Mouse (Mus musculus) myocyte (in vitro differentiated cells): ENCODE measurements around the gene Rfk. TPM values are rescaled to one million over a fixed set of nuclear protein-coding genes. Genes with fewer than 3 reads are reported as not detected.

Experiments
- H3K27me3 ChIP-seq: one replicate; pipeline ENCODE4 v1.6.1; 2011; ENCODE audit not compliant: control insufficient read depth, insufficient read depth, insufficient read length
- H3K36me3 ChIP-seq: one replicate; pipeline ENCODE4 v1.6.1; 2011; ENCODE audit not compliant: control insufficient read depth, insufficient read depth
- H3K4me2 ChIP-seq: one replicate; pipeline ENCODE4 v1.6.1; 2011; ENCODE audit warnings: low read depth, control low read depth
- H3K4me3 ChIP-seq: one replicate; pipeline ENCODE4 v1.5.1; 2011; ENCODE audit warnings: mild to moderate bottlenecking, control low read depth, moderate library complexity
- H3K79me2 ChIP-seq: one replicate; pipeline ENCODE4 v1.6.1; 2011; ENCODE audit not compliant: control insufficient read depth, insufficient read depth
- H3ac ChIP-seq: one replicate; pipeline ENCODE4 v1.6.1; 2011; ENCODE audit not compliant: control insufficient read depth, insufficient read length
- CEBPB ChIP-seq: IDR thresholded peaks from 2 replicates; pipeline ENCODE4 v1.6.1; 2011; ENCODE audit warnings: mild to moderate bottlenecking, moderate library complexity; ENCODE audit not compliant: poor library complexity, insufficient read depth, severe bottlenecking
- E2F4 ChIP-seq: IDR thresholded peaks from one replicate; pipeline ENCODE4 v1.6.1; 2011; ENCODE audit warnings: mild to moderate bottlenecking, control low read depth, moderate library complexity; ENCODE audit not compliant: insufficient read depth
- MAX ChIP-seq: IDR thresholded peaks from one replicate; pipeline ENCODE4 v1.6.1; 2011; ENCODE audit warnings: low read depth, mild to moderate bottlenecking, control low read depth
- MYOD1 ChIP-seq, 3 experiments: IDR thresholded peaks; one replicate each; pipeline ENCODE4 v1.6.1; 2011; ENCODE audit warnings: control low read depth in 2 of 3, low read depth in 2 of 3, mild to moderate bottlenecking in 2 of 3, moderate library complexity in 1 of 3; ENCODE audit not compliant: insufficient read length in 2 of 3, control insufficient read depth in 1 of 3
- MYOG ChIP-seq, 3 experiments: IDR thresholded peaks; one replicate each; pipeline ENCODE4 v1.6.1; 2011; ENCODE audit warnings: control low read depth in 2 of 3, low read depth in 2 of 3, mild to moderate bottlenecking in 2 of 3; ENCODE audit not compliant: insufficient read length in 2 of 3, control insufficient read depth in 1 of 3, insufficient read depth in 1 of 3
- POLR2A ChIP-seq: IDR thresholded peaks from one replicate; pipeline ENCODE4 v1.6.1; 2011; ENCODE audit warnings: low read depth, mild to moderate bottlenecking, control low read depth, moderate library complexity; ENCODE audit not compliant: insufficient read length
- POLR2AphosphoS2 ChIP-seq: IDR thresholded peaks from one replicate; pipeline ENCODE4 v1.6.1; 2011; ENCODE audit warnings: low read depth, control low read depth; ENCODE audit not compliant: insufficient read length
- REST ChIP-seq: IDR thresholded peaks from one replicate; pipeline ENCODE4 v1.6.1; 2011; ENCODE audit warnings: mild to moderate bottlenecking, control low read depth, moderate library complexity; ENCODE audit not compliant: insufficient read depth, insufficient read length
- SRF ChIP-seq: IDR thresholded peaks from one replicate; pipeline ENCODE4 v1.6.1; 2011; ENCODE audit warnings: low read depth; ENCODE audit not compliant: control insufficient read depth, insufficient read length
- TCF12 ChIP-seq: IDR thresholded peaks from one replicate; pipeline ENCODE4 v1.6.1; 2011; ENCODE audit warnings: mild to moderate bottlenecking, control low read depth; ENCODE audit not compliant: poor library complexity, insufficient read depth, severe bottlenecking
- TCF3 ChIP-seq: IDR thresholded peaks from one replicate; pipeline ENCODE4 v1.6.1; 2011; ENCODE audit warnings: low read depth, control low read depth; ENCODE audit not compliant: insufficient read length
- USF1 ChIP-seq: IDR thresholded peaks from one replicate; pipeline ENCODE4 v1.6.1; 2011; ENCODE audit warnings: low read depth, mild to moderate bottlenecking, control low read depth, moderate library complexity
- polyA plus RNA-seq: library from polyadenylated mRNA; unstranded; fragments of >200 nt; fragmentation: generic; extraction: Trizol; gene quantifications from one replicate; pipeline ENCODE4 v1.2.1, GENCODE M21; 2012; ENCODE audit warnings: missing spikeins

The Rfk gene
- polyA plus RNA-seq, 1 experiment: 18.1 TPM

DNA sequence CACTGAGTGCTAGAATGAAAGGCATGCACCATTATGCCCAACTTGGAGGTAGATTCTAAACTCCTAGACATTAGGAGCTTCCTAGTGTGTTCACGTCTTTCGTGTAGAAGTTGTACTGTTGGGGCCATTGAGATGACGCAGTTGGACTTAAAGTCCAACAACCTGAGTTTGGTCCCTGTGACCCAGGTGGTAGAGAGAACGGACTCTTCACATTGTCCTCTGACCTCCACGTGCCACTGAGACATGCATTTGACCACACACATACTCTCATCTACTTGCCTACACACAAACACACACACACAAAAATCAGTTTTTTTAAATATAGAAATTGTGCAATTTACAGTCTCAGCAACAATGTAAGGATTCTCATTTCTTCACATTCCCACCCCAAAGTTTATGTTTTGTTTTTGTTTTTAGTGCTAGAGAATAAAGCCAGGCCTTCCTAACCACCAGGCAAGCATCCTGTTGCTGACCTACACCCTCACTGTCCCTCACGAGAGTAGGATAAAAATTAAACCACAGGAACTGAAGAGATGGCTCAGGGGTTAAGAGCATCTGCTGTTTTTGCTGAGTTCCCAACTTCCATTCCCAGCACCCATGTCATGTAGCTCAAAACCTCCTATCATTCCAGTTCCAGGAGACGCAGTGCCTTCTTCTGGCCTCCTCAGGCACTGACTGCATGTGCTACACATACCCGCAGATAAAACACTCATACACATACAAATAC lies 27.3 kb upstream of the Rfk start:
- H3K79me2 ChIP-seq: no peaks in the 10 kb centered on the region
- peaks cover 4% of the 10 kb centered on the region for H3K27me3 ChIP-seq
- no peak overlapping the region for H3K4me2 ChIP-seq
- no peaks in the 10 kb centered on the region for H3K36me3 ChIP-seq
- no peak for TF ChIP-seq POLR2A
- TF ChIP-seq TCF3: no peak
- TF ChIP-seq USF1: no peak
- TF ChIP-seq MYOG (IDR thresholded peaks at IDR 0.05; ENCODE audit: control insufficient read depth in 1 of 3, insufficient read depth in 1 of 3, insufficient read length in 2 of 3, low read depth in 2 of 3): no peak
- TF ChIP-seq POLR2AphosphoS2: no peak
- no peak overlapping the region for H3ac ChIP-seq
- no peak overlapping the region for H3K4me3 ChIP-seq

- Histone ChIP-seq H3K79me2 (no peaks in the 10 kb centered on the region), H3ac (no peak overlapping the region)
Measured at GRCm38 (mm10) chr19:17368557-17368956, 25.3 kb upstream of the Rfk start.

GRCm38 (mm10) chr19:17369581-17369980 lies 24.3 kb upstream of the Rfk start:
- Histone ChIP-seq H3K79me2 (no peaks in the 10 kb centered on the region), H3K27me3 (peaks cover 4% of the 10 kb centered on the region), H3K36me3 (no peaks in the 10 kb centered on the region), H3ac (no peak overlapping the region), H3K4me2 (no peak overlapping the region), H3K4me3 (no peak overlapping the region)
- TF ChIP-seq POLR2AphosphoS2 (no peak), E2F4 (no peak), POLR2A (no peak), SRF (no peak), CEBPB (no peak), MYOG (IDR thresholded peaks at IDR 0.05; ENCODE audit: control insufficient read depth in 1 of 3, insufficient read depth in 1 of 3, insufficient read length in 2 of 3, low read depth in 2 of 3) (no peak), TCF3 (no peak), REST (no peak), USF1 (no peak), TCF12 (no peak), MAX (no peak), MYOD1 (IDR thresholded peaks at IDR 0.05; ENCODE audit: control insufficient read depth in 1 of 3, insufficient read length in 2 of 3, low read depth in 2 of 3) (no peak)

More at GRCm38 (mm10) chr19:17368557-17368956, 25.3 kb upstream of the Rfk start:
- H3K4me2 ChIP-seq: no peak overlapping the region
- TF ChIP-seq SRF (no peak), REST (no peak), MYOG (IDR thresholded peaks at IDR 0.05; ENCODE audit: control insufficient read depth in 1 of 3, insufficient read depth in 1 of 3, insufficient read length in 2 of 3, low read depth in 2 of 3) (no peak), TCF12 (no peak), USF1 (no peak), CEBPB (no peak), E2F4 (no peak)
- H3K36me3 ChIP-seq: no peaks in the 10 kb centered on the region
- H3K4me3 ChIP-seq: no peak overlapping the region
- peaks cover 4% of the 10 kb centered on the region for H3K27me3 ChIP-seq

GRCm38 (mm10) chr19:17372701-17373100 lies 21.1 kb upstream of the Rfk start, which contains the start of gene Gcnt1:
Gene Gcnt1 (minus strand): TSS chr19:17372844.
- Histone ChIP-seq H3K4me3 (no peak within 1 kb of the TSS), H3K79me2 (no peaks in the 10 kb centered on the region), H3K36me3 (no peaks in the 10 kb centered on the region), H3ac (no peak within 1 kb of the TSS), H3K27me3 (peaks cover 4% of the 10 kb centered on the region), H3K4me2 (no peak within 1 kb of the TSS)
- TF ChIP-seq POLR2A (no peak), MYOD1 (IDR thresholded peaks at IDR 0.05; ENCODE audit: control insufficient read depth in 1 of 3, insufficient read length in 2 of 3, low read depth in 2 of 3) (no peak), REST (no peak), USF1 (no peak), TCF12 (no peak), POLR2AphosphoS2 (no peak), MYOG (IDR thresholded peaks at IDR 0.05; ENCODE audit: control insufficient read depth in 1 of 3, insufficient read depth in 1 of 3, insufficient read length in 2 of 3, low read depth in 2 of 3) (no peak), TCF3 (no peak), MAX (no peak), SRF (no peak), E2F4 (no peak), CEBPB (no peak)

DNA sequence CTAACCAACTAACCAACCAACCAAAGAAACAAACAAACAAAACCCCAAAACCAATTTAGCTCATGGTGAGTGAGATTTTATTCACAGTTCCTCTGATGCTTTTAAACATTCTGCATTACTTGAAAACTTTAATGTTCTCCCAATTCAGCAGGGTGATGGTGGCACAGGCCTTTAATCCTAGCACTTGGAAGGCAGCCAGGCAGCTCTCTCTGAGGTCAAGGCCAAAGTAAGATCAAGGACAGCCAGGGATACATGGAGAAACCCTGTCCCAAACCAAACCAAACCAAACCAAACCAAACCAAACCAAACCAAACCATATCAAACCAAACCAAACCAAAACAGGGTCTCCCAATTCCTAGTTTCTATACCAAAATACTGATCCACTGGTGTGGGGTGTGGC lies 15.0 kb upstream of the Rfk start:
- H3K4me3 ChIP-seq: no peak overlapping the region
- H3K27me3 ChIP-seq: no peaks in the 10 kb centered on the region
- H3K4me2 ChIP-seq: no peak overlapping the region
- TF ChIP-seq SRF: no peak
- no peak for TF ChIP-seq POLR2AphosphoS2
- no peak for TF ChIP-seq USF1
- no peak for TF ChIP-seq POLR2A
- no peak for TF ChIP-seq TCF3
- no peak for TF ChIP-seq MYOD1 (IDR thresholded peaks at IDR 0.05; ENCODE audit: control insufficient read depth in 1 of 3, insufficient read length in 2 of 3, low read depth in 2 of 3)
- no peak for TF ChIP-seq CEBPB
- no peak for TF ChIP-seq E2F4
- no peak for TF ChIP-seq REST
- no peak for TF ChIP-seq MYOG (IDR thresholded peaks at IDR 0.05; ENCODE audit: control insufficient read depth in 1 of 3, insufficient read depth in 1 of 3, insufficient read length in 2 of 3, low read depth in 2 of 3)
- no peak for TF ChIP-seq MAX
- no peak for TF ChIP-seq TCF12
- H3ac ChIP-seq: no peak overlapping the region
- no peaks in the 10 kb centered on the region for H3K36me3 ChIP-seq
- no peaks in the 10 kb centered on the region for H3K79me2 ChIP-seq
